Mouse (Mus musculus): ENCODE measurements around the gene 1700067P10Rik.
A peak's percentile ranks its signal among the peaks of the same experiment; 100 is the strongest.

1700067P10Rik gene

DNA sequence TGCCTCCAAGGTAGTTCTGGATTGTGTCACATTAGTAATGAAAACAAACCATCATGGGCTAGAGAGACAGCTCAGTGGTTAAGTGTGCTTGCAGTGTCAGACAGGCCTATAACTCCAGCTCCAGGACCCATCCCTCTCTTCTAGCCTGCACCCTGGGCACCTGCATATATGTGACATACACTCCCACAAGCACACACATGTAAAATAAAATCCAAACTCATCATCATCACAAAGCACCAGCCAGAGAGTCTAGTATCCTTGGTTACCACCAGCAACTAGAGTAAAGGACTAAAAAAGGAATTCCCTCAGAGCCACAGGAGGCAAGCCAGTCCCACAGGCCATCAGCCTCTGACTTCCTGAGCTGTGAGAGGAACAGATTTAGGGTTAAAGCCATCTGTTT is at the start of gene 1700067P10Rik:
1700067P10Rik (plus strand) TSS at position 301 of the 400 bp plus-strand sequence.
- no peak for DNase-seq (ENCODE audit: low spot score in 2 of 2)

- DNase-seq (ENCODE audit: low spot score in 2 of 2) = peak; percentile 47 to 64
These were observed 47.5 kb upstream of the 1700067P10Rik start for GRCm38 (mm10) chr17:48041351-48042287.

DNA sequence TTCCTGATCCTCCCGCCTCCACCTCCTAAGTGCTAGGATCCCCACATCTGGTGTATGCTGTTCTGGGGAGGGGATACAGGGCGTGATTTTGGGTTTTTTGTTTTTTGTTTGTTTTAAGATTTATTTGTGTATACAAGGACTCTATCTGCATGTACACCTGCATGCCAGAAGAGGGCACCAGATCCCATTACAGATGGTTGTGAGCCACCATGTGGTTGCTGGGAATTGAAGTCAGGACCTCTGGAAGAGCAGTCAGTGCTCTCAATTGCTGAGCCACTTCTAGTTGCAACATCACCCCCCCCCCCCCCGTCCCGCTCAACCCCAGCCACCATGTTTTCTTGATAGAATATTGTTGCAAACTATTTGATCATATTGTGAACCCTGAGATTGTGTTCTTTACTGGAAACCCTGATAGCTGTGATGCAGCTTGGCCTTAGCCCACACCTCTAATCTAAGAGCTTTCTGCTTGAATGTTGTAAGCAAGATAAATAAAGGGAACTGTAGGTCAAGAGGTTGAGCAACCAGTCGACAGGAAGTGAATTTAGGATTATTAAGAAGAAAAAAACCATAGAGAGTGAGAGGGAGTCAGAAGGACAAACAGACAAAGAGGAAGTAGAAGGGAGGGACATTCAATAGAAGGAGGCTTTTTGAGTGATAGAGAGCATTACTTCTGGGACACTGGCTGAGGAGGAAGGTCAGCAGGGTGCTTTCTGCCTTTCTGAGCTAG is 45.8 kb upstream of the 1700067P10Rik start:
- DNase-seq (ENCODE audit: low spot score in 2 of 2) = no peak

DNA sequence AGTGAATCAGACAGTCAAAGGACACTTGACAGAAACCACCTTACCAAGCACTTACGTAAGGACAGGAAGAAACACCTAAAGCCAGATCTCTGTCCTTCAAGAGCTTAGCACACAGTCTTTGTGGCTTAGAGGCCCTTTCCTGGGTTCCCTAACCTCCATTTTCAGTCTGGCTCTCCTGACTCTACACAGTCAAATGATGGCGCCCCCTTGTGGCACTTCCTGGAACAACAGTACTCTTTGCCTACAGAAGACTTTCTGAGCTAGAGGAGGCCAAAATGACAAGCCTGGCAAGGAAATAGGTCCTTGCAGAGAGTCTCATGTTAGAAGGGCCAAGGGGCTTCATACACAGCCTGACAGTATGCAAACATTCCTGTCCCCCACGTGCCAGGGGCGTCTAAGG is 43.5 kb upstream of the 1700067P10Rik start:
- peak; percentile 47 to 53 for DNase-seq (ENCODE audit: low spot score in 2 of 2)

DNA sequence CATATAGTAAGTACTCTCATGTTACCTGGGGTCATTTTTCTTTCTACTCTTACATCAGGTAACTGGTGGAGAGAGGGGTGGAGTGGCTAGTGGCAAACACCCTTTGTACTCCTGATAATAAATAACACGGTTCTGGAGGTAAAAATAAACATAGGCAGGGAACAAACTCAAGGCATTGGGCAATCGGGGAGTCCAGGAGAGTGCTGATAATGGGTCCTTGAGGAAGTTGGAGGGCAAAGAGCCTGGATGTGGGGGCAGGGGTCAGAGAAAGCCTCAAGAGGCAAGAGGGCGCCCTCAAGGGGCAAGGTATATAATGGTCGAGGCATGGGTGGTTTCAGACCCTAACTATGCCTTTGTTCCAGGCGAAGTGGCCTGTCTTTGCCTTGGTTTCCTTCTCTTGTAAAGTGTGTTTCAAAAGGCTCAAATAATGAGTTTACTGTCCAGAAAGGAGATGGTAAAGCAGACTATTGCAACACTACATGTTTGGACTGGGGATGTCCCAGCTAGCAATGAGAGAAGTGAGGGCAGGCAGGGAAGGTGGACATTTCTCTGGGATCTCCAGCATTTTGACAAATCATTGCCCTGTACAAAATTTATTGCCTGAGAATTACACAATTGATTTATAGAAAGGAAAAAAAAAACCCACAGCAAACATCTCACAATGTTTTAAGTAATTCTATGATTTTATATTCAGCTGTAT is 37.3 kb upstream of the 1700067P10Rik start:
- no peak for DNase-seq (ENCODE audit: low spot score in 2 of 2)

- DNase-seq (ENCODE audit: low spot score in 2 of 2) = no peak
These were observed 36.6 kb upstream of the 1700067P10Rik start for GRCm38 (mm10) chr17:48052338-48053067.

GRCm38 (mm10) chr17:48053646-48054045 is 35.5 kb upstream of the 1700067P10Rik start:
- DNase-seq (ENCODE audit: low spot score in 2 of 2) = no peak

DNA sequence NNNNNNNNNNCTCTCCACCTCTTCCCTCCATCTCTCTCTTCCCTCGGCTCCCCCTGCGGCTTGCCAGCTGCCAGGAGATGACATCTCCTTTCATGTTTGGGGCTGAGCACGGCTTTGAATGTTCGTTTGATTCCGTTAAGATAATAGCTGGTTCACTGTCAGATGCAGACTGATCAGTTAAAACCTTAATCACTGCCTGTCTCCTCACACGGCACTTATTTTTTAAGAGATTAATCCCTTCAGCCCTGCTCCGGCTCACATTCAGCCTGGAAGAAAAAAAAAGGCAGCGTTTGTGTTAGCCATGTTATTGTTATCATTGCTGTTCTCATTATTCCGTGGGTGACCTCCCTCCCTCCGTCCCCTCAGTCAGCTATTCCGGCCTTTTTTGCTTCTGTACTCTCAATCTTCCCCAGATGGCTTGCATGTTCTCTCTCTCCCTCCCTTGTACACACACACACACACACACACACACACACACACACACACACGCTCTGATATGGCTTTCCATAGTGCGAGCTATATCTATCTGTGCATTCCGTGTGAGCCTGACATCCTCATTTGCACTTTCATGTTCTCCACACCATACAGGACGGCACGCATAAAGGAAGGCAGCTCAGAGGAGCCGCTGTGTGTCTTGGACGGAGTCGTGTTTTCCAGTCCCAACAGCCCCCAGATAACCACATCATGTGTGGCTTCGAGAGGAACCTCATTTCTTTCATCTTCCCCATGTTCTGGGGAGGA is 33.9 kb upstream of the 1700067P10Rik start:
- DNase-seq (ENCODE audit: low spot score in 2 of 2) = no peak

- no peak for DNase-seq (ENCODE audit: low spot score in 2 of 2)
These were observed 31.7 kb upstream of the 1700067P10Rik start for GRCm38 (mm10) chr17:48057382-48057781.

- DNase-seq (ENCODE audit: low spot score in 2 of 2) = no peak
These were observed 24.8 kb upstream of the 1700067P10Rik start for GRCm38 (mm10) chr17:48064196-48064843.

DNA sequence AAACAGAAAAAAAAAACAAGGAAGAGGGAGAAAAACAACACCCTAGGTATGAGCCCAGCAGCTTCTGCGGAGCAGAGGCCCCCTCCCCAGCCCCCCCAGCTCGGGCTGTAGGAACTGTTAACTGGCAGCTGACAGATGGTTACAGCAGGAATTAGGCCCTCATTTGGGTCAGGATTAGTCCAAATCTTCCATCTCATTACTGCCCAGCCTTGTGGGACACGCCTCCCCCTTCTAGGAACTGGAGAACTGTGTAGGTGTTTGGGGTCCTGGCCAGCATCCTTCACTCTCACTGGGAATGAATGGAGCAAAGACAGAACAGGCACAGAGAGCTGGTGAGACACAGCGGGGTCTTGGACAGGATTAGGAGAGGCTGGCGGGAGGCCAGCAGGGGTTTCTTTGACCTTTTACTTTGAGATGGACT is 24.0 kb upstream of the 1700067P10Rik start:
- no peak for DNase-seq (ENCODE audit: low spot score in 2 of 2)

GRCm38 (mm10) chr17:48067083-48067614 is 22.0 kb upstream of the 1700067P10Rik start:
- DNase-seq (ENCODE audit: low spot score in 2 of 2) = no peak

DNA sequence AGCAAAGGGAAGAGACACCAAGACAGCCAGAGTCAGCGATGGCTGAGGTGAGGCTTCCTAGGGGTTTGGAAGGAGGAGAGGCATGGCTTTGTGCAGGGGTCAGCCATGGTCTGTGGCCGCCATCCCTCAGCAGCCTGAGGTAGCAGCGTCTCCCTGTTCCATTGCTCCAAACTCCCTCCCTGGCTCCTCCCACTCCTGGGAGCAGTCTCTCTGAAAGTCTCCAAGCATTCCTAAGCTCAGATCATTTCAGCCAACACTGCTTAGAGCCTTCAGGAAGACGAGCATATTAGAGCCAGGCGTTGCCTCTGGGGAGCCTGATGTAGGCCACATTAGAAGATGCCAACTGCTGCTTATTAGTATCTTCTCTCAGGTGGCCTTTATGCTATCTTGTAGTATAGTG is 21.4 kb upstream of the 1700067P10Rik start:
- DNase-seq (ENCODE audit: low spot score in 2 of 2) = no peak

GRCm38 (mm10) chr17:48080626-48081025 is 8.5 kb upstream of the 1700067P10Rik start:
- DNase-seq (ENCODE audit: low spot score in 2 of 2) = no peak

DNA sequence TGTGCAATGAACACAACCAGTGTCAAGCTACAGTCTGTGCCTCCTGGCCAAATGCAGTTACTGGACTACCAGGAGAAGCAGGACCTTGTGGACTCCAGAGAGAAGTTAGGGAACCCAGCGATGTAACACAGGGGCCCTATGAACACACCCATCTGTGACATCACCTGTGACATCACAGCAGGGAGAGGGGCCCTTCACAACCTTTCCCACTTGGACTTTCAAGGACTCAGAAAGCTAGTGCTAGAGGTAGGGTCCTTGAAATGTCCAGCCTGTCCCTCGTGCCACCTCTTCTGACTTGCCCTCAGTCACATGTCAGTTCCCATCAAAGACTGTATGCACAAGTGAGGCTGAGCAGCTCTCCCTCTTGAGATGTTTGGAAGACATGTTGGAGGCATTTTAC is 327 bp downstream of the 1700067P10Rik start:
- no peak for DNase-seq (ENCODE audit: low spot score in 2 of 2)

DNA sequence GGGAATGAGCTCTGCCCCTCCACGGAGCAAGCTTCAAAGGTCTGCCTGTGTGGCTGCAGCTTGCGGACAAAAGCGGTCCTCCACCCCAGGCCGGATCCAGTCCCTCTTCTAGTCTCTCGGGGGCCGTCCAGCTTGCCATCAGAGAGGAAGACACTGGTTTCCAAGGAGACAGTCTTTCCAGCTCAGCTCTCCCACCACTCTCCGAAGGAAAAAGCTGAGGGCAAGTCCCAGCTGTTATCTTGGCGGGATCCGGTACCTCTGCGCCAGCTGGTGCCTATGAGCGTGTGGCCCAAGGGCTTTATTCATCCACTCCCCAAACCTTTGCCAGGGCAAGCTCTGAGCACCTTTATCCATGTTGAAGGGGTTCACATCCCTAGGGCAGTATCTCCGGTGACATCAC is 1.2 kb downstream of the 1700067P10Rik start:
- no peak for DNase-seq (ENCODE audit: low spot score in 2 of 2)

DNA sequence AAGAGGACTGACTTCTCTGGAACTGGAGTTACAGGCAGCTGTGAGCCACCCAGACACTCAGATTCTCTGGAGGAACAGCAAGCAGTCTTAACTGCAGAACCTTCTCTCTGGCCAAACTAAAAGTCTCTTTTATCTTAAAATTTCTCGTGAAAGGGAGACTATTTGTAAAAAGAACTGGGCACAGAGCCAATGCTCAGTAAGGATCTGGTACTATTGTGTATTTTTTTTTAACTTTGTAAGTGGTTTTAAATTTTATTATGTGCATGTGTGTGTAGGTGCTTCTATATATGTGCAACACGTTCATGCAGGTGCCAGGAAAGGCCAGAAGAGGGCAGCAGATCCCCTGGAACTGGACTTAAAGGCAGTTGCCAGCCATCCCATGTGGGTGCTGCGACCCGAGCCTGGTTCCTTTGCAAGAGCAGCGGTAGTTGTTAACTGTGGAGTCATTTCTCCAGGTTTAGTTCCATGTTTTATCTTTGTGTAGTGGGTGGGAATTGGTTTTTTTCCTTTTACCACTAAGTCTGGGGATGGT is 4.2 kb downstream of the 1700067P10Rik start:
- DNase-seq (ENCODE audit: low spot score in 2 of 2) = no peak

- no peak for DNase-seq (ENCODE audit: low spot score in 2 of 2)
These were observed 5.9 kb downstream of the 1700067P10Rik start for GRCm38 (mm10) chr17:48094820-48095680.

- DNase-seq (ENCODE audit: low spot score in 2 of 2) = peak in 1 of 2 experiments; percentile 9
These were observed 6.6 kb downstream of the 1700067P10Rik start for GRCm38 (mm10) chr17:48095718-48096121.
